Mouse (Mus musculus): ENCODE measurements around the gene Cks1b.

Cks1b gene

DNA sequence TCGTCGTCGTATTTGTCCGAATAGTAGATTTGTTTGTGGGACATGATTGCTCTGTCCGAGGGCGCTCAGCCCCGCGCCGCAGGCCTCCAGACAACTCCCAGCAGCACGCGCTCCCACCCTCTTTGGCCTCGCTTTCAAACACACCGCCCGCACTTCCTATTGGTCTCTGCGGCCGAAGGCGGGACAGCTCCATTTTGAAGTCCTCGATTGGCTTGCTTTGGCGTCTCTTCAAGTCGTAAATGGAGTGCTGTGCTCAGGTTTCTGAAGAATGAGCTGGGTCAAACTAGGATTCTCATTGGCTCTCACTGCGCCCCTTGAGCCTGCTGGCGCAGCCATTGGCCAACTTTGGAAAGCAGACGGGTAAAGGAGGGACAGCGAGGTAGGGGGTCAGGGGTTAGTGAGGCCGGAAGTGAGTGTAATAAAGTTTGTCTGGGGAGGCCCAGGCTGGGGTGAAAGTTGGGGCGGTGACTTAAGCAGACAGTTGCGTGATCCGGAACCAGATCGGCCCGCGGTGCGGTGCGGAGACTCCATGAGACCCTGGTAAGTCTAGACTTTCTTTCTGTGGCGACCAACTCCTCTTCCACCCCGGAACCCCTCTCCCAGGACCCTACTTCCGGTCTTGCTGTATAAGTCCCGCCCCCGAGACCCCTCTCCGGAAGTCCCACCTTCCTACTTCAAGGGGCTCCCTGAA is at the start of gene Cks1b, which contains the start of gene Shc1:
TSS of gene Cks1b (minus strand) at position 214 of the 691 bp plus-strand sequence.
TSS of gene Shc1 (plus strand) at position 274 of the 691 bp plus-strand sequence.
- Histone ChIP-seq H3K9me3 (ENCODE audit: low read length) (no peaks in the 10 kb centered on the region), H3K36me3 (ENCODE audit: insufficient read depth, low read length) (peaks cover 44% of the 10 kb centered on the region), H3K4me1 (replicated peaks; ENCODE audit: low read depth, low read length) (peaks cover 55% of the 10 kb centered on the region), H3K27me3 (ENCODE audit: insufficient read depth, low read length) (no peaks in the 10 kb centered on the region), H3K4me3 (replicated peaks; ENCODE audit: low read length) (peak within 1 kb of the TSS; percentile 83)
- no peak for TF ChIP-seq POU5F1 (IDR thresholded peaks at IDR 0.05; ENCODE audit: borderline replicate concordance, low read length)
- 0 out of 2 replicates have a peak, but pooled peaks have one; percentile 21 for TF ChIP-seq NANOG (IDR thresholded peaks at IDR 0.05; ENCODE audit: borderline replicate concordance, low read length)

DNA sequence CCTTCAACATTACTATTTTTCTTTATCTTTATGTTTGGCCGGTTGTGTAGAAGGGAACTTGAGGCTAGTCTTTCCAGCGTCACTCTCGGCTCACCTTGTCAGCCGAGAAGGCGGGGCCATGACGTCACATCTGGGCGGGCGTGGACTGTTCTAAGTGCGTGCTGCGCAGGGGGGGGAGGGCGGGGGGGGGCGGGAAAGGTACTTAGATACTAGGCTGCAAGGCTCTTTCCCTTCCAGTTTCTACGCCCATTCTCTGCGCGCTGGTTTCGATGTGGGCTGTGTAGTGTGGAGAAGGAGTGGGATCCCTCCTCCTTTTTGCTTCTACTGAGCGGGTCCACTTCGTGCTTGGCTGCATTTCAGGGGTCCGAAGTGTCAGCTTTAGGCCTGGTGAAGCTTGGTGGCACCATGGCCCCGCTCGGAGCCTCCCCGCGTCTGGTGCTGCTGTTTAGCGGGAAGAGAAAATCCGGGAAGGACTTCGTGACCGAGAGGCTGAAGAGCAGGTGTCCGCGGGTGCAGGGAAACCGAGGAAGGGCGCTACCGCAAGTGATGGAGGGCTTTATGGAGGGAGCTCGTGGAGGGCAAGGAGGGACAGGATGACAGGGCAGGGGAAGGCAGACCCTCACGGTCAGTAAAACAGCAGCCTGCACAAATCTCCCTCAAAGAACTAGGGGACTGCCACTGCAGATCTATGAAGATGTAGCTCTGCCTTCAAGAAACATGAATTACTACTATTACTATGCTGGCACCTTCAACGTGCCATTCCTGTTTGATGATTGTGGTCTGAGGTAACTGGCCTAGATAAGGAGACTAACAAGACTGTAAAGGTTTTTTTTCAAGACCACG is 41.0 kb upstream of the Cks1b start:
- Histone ChIP-seq H3K36me3 (ENCODE audit: insufficient read depth, low read length) (peaks cover 26% of the 10 kb centered on the region), H3K27me3 (ENCODE audit: insufficient read depth, low read length) (no peaks in the 10 kb centered on the region), H3K9me3 (ENCODE audit: low read length) (no peaks in the 10 kb centered on the region), H3K4me1 (replicated peaks; ENCODE audit: low read depth, low read length) (peaks cover 59% of the 10 kb centered on the region), H3K4me3 (replicated peaks; ENCODE audit: low read length) (peak overlapping the region; percentile 87)
- TF ChIP-seq POU5F1 (IDR thresholded peaks at IDR 0.05; ENCODE audit: borderline replicate concordance, low read length), result no peak
- no peak for TF ChIP-seq NANOG (IDR thresholded peaks at IDR 0.05; ENCODE audit: borderline replicate concordance, low read length)
- no peak for TF ChIP-seq CTCF (conservative IDR thresholded peaks at IDR 0.05; ENCODE audit: low read length)

DNA sequence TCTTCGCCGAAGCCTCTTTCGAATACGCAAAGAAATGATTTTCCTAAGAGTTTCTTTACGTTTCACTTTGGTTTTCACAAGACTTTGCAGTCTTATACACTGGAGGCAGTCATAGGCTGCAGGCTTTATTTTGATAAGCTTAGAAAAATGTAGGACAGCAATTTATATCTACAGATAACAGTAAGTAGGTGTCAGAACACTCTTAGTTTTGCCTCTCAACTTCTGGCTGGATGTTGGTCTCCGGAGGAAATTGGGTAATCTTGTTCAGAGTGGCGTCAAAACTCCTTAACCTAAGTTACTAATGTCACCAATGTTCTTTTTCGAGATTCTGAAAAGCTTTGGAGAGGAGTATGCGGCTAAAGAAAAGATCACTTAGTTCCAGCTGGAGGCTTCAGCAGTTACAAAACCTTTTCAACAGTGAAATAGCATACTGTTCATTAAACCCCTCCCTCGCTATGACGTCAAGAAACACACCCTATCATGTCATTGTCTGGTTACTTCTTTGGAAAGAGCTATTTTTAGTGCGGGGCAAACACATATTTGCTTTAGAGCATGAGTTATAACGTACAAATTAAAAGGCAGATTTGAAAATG is 40.3 kb upstream of the Cks1b start:
- TF ChIP-seq NANOG (IDR thresholded peaks at IDR 0.05; ENCODE audit: borderline replicate concordance, low read length) (no peak), CTCF (conservative IDR thresholded peaks at IDR 0.05; ENCODE audit: low read length) (no peak), POU5F1 (IDR thresholded peaks at IDR 0.05; ENCODE audit: borderline replicate concordance, low read length) (no peak)
- H3K36me3 ChIP-seq (ENCODE audit: insufficient read depth, low read length), result peaks cover 18% of the 10 kb centered on the region
- peaks cover 59% of the 10 kb centered on the region for H3K4me1 ChIP-seq (replicated peaks; ENCODE audit: low read depth, low read length)
- H3K27me3 ChIP-seq (ENCODE audit: insufficient read depth, low read length), result no peaks in the 10 kb centered on the region
- H3K9me3 ChIP-seq (ENCODE audit: low read length), result no peaks in the 10 kb centered on the region
- H3K4me3 ChIP-seq (replicated peaks; ENCODE audit: low read length), result peak overlapping the region; percentile 87

DNA sequence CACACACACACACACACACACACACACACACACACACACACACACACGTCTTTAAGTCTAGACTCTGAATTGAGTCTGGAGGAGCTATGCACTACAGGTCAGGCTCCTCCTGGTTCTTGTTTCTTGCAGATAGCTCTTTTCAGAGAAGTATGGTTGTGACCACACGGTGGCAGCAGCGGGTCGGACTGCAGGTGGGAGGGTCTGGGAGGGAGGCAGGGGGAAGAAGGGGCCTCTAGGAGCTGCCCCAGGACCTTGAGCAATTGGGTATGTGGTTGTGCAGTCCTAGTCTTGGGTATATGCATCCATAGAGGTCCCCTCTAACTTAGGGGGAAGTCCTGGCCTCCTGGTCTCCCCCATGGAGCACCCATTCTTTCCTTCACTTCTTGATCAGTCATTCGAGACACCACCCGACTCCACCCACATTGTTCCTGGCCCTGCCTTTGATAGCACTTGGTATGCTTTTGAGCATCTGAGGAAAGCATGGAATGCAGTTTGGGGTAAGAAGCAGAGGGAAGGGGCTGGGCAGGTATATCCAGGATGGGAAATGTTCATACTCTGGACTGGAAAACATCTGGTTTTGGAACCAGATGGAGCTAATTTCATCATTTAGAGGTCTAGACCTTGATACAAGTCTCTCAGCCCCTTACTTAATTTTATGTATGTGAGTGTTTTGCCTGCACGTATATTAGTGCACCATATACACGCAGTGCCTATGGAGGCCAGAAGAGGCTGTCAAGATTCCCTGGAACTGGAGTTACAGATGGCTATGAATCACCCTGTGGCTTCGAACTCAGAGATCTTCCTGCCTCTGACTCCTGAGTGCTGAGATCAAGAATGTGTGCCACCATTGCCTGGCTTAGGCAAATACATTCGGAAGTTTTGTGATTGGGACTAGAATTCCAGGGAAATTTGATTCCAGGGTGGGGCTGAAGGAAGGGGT is 38.8 kb upstream of the Cks1b start:
- Histone ChIP-seq H3K4me3 (replicated peaks; ENCODE audit: low read length) (0 out of 2 replicates have a peak overlapping the region, but pooled peaks have one; percentile 17), H3K27me3 (ENCODE audit: insufficient read depth, low read length) (no peaks in the 10 kb centered on the region), H3K36me3 (ENCODE audit: insufficient read depth, low read length) (peaks cover 10% of the 10 kb centered on the region), H3K4me1 (replicated peaks; ENCODE audit: low read depth, low read length) (peaks cover 73% of the 10 kb centered on the region), H3K9me3 (ENCODE audit: low read length) (no peaks in the 10 kb centered on the region)
- no peak for TF ChIP-seq POU5F1 (IDR thresholded peaks at IDR 0.05; ENCODE audit: borderline replicate concordance, low read length)
- peak; percentile 53 for TF ChIP-seq CTCF (conservative IDR thresholded peaks at IDR 0.05; ENCODE audit: low read length)
- TF ChIP-seq NANOG (IDR thresholded peaks at IDR 0.05; ENCODE audit: borderline replicate concordance, low read length), result no peak

DNA sequence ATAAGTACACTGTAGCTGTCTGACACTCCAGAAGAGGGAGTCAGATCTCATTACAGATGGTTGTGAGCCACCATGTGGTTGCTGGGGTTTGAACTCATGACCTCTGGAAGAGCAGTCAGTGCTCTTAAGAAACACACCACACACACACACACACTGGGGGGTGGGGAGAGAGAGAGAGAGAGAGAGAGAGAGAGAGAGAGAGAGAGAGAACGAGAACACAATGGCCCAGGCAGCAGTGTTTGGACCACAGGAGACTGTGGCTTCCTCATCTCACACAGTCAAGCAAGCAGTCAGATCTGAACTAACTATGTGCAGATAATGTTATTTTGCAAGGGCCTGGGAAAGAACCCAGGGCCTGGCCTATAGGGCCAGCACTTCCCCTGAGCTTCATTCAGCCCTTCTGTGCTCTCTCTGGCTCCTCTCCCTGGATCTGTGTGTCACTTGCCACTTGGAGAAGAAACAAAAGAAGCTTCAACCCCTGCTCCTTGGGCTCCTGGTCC is 37.7 kb upstream of the Cks1b start:
- TF ChIP-seq NANOG (IDR thresholded peaks at IDR 0.05; ENCODE audit: borderline replicate concordance, low read length), result no peak
- H3K36me3 ChIP-seq (ENCODE audit: insufficient read depth, low read length), result 0 out of 2 replicates have a peak, but pooled peaks cover 3% of the 10 kb centered on the region
- no peaks in the 10 kb centered on the region for H3K27me3 ChIP-seq (ENCODE audit: insufficient read depth, low read length)

DNA sequence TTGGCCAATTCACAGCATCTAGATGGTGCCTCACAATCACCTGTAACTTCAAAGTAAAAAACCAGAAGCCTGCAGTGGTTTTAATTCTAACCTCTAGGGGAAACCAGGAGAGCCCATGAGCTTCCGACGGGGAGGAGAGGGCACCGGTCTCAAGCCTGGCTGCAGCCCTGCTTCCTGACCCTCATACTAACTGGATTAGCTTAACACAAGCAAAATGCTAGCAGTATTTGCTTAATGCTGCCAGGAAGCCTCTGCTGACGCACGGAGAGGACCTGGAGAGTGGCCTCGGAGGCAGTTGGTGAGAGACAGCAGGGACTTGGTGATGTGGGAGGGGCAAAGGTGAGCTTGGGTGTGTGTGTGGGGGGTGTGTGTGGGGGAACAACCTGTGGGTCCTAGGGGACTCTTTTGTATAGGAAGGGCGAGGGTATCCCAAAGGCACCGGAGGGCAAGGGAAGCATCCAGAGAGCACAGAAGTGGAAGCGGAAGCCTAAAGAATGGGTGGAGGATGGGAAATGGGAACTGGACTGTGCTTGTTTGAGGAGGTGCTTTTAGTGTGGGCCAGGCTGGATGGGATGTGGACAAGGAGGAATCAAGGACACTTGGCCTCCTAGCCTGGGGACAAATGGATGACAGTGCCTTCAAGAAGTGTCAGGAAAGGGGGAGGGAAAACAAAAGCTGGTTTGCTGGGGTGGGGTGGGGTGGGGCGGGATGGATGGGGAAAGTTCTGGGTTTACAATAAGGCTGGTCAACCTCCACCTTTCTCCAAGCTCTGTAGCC is 36.4 kb upstream of the Cks1b start, which contains the start of gene Pmvk:
TSS of gene Pmvk (plus strand) at position 141 of the 777 bp plus-strand sequence.
- Histone ChIP-seq H3K4me1 (replicated peaks; ENCODE audit: low read depth, low read length) (peaks cover 91% of the 10 kb centered on the region), H3K9me3 (ENCODE audit: low read length) (no peaks in the 10 kb centered on the region), H3K27me3 (ENCODE audit: insufficient read depth, low read length) (no peaks in the 10 kb centered on the region), H3K4me3 (replicated peaks; ENCODE audit: low read length) (peak within 1 kb of the TSS; percentile 29; the same call in 1 of the 2 replicates), H3K36me3 (ENCODE audit: insufficient read depth, low read length) (no peaks in the 10 kb centered on the region)
- TF ChIP-seq CTCF (conservative IDR thresholded peaks at IDR 0.05; ENCODE audit: low read length), result no peak
- TF ChIP-seq POU5F1 (IDR thresholded peaks at IDR 0.05; ENCODE audit: borderline replicate concordance, low read length), result no peak
- no peak for TF ChIP-seq NANOG (IDR thresholded peaks at IDR 0.05; ENCODE audit: borderline replicate concordance, low read length)

More for the DNA sequence above, 37.7 kb upstream of the Cks1b start:
- Histone ChIP-seq H3K9me3 (ENCODE audit: low read length) (no peaks in the 10 kb centered on the region), H3K4me1 (replicated peaks; ENCODE audit: low read depth, low read length) (peaks cover 84% of the 10 kb centered on the region), H3K4me3 (replicated peaks; ENCODE audit: low read length) (no peak overlapping the region)

DNA sequence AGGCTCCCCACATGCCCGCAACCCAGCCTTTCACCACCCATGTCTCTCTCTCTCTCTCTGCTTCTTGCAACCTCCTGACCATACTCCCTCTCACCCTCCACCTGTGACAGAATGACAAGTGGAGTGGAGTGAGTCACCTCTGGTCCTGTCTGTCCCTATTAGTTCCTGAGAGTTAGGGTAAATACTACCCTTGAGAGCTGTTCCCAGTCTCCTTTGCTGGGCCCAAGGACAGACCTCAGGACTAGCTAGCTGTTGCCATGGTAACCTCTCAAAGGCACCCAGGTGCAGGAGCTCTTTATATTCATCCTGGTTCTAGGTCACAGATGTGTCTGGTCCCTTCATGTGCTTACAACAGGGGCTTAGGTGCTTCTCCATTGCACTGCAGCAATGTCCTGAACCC is 33.7 kb upstream of the Cks1b start:
- no peaks in the 10 kb centered on the region for H3K9me3 ChIP-seq (ENCODE audit: low read length)
- H3K36me3 ChIP-seq (ENCODE audit: insufficient read depth, low read length), result peaks cover 3% of the 10 kb centered on the region
- H3K4me1 ChIP-seq (replicated peaks; ENCODE audit: low read depth, low read length), result peaks cover 93% of the 10 kb centered on the region
- TF ChIP-seq CTCF (conservative IDR thresholded peaks at IDR 0.05; ENCODE audit: low read length) (no peak), POU5F1 (IDR thresholded peaks at IDR 0.05; ENCODE audit: borderline replicate concordance, low read length) (no peak), NANOG (IDR thresholded peaks at IDR 0.05; ENCODE audit: borderline replicate concordance, low read length) (no peak)
- H3K27me3 ChIP-seq (ENCODE audit: insufficient read depth, low read length), result no peaks in the 10 kb centered on the region
- no peak overlapping the region for H3K4me3 ChIP-seq (replicated peaks; ENCODE audit: low read length)
